17 mouse cellular contexts compared by ENCODE assay signal in the genomic region with DNA sequence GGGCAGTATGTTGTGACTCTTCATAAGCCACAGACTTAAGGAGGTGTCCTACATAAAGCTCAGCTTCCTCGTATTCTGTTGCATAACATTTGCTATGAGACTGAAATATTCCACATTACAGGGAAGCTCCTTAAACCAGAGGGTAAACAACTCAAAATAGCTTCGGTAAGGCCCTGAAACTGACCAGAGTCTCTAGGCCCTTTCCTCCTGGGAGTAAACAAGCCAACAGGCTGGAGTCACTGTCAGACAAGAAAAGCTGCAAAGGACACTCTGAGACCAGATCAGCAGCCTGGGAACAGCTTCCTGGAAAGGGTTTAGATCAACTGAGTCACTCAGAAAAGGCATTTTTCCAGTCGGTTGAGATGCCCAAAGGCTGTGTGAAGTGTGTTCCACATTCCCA. TPM values are rescaled to one million over a fixed set of nuclear protein-coding genes. Genes with fewer than 3 reads are reported as not detected.
A peak's percentile ranks its signal among the peaks of the same experiment; 100 is the strongest.
DNase-seq lines count a peak whose midpoint lies in the region; ATAC-seq and TF ChIP-seq lines count a peak whose summit lies in the region.
"Had no signal": no experiment of that assay in that cellular context is flagged by ENCODE, and none has a peak within 500 bp of the region (broad histone marks: within the 10 kb centered on the region; RNA-seq: fewer than 3 reads in every experiment).

No protein-coding gene starts in this region.

- H3K9me3 ChIP-seq in heart, embryonic 12.5 days (replicated peaks), result no peaks in the 10 kb centered on the region
- no peaks in the 10 kb centered on the region for H3K9me3 ChIP-seq in lung, embryonic 14.5 days (ENCODE audit: low read depth, low read length)
- no peaks in the 10 kb centered on the region for H3K9me3 ChIP-seq in stomach, embryonic 14.5 days (ENCODE audit: control insufficient read depth, low read depth, low read length)
- H3K9me3 ChIP-seq: embryonic facial prominence, embryonic 12.5 days; limb, embryonic 12.5 days; lung, embryonic 15.5 days had no signal

- no peaks in the 10 kb centered on the region for H3K4me1 ChIP-seq in heart, embryonic 12.5 days (replicated peaks)
- H3K4me1 ChIP-seq in lung, embryonic 14.5 days (ENCODE audit: insufficient read depth), result no peaks in the 10 kb centered on the region
- 0 out of 2 replicates have a peak, but pooled peaks cover 7% of the 10 kb centered on the region for H3K4me1 ChIP-seq in stomach, embryonic 14.5 days (ENCODE audit: control insufficient read depth, insufficient read depth, low read length)
- H3K4me1 ChIP-seq: lung, embryonic 15.5 days had no signal

- no peak overlapping the region for H3K4me3 ChIP-seq in heart, embryonic 12.5 days
- no peak overlapping the region for H3K4me3 ChIP-seq in lung, embryonic 14.5 days (ENCODE audit: low read depth, low read length)
- H3K4me3 ChIP-seq in stomach, embryonic 14.5 days (ENCODE audit: low read depth, low read length), result no peak overlapping the region
- H3K4me3 ChIP-seq: embryonic facial prominence, embryonic 12.5 days; limb, embryonic 12.5 days; lung, embryonic 15.5 days had no signal

- no peak for ATAC-seq in heart, embryonic 12.5 days (ENCODE audit: insufficient number of reproducible peaks, low FRiP score)
- ATAC-seq in lung, embryonic 14.5 days (ENCODE audit: insufficient read depth), result peak; percentile 24; the same call in 1 of the 2 replicates
- peak; percentile 30; the same call in 1 of the 2 replicates for ATAC-seq in granulocyte monocyte progenitor cell, adult 5-6 weeks (replicated peaks; ENCODE audit: poor library complexity, severe bottlenecking)
- ATAC-seq in stomach, embryonic 14.5 days (ENCODE audit: insufficient number of reproducible peaks, insufficient read depth, low FRiP score, low read depth), result peak; percentile 30; the same call in 1 of the 2 replicates
- ATAC-seq: forebrain, embryonic 14.5 days had no signal

- H3K27ac ChIP-seq in heart, embryonic 12.5 days (ENCODE audit: poor library complexity, severe bottlenecking), result no peak overlapping the region
- H3K27ac ChIP-seq in lung, embryonic 14.5 days (ENCODE audit: low read depth), result no peak overlapping the region
- peak overlapping the region; percentile 3; the same call in 1 of the 2 replicates for H3K27ac ChIP-seq in stomach, embryonic 14.5 days (ENCODE audit: low read length)
- H3K27ac ChIP-seq: embryonic facial prominence, embryonic 12.5 days; limb, embryonic 12.5 days; lung, embryonic 15.5 days had no signal

- H3K36me3 ChIP-seq in heart, embryonic 12.5 days, result no peaks in the 10 kb centered on the region
- H3K36me3 ChIP-seq in lung, embryonic 14.5 days (ENCODE audit: insufficient read depth), result no peaks in the 10 kb centered on the region
- H3K36me3 ChIP-seq in stomach, embryonic 14.5 days (ENCODE audit: control insufficient read depth, insufficient read depth, low read length), result no peaks in the 10 kb centered on the region
- H3K36me3 ChIP-seq: embryonic facial prominence, embryonic 12.5 days; limb, embryonic 12.5 days; lung, embryonic 15.5 days had no signal

- H3K9ac ChIP-seq in heart, embryonic 12.5 days, result no peak overlapping the region
- H3K9ac ChIP-seq in lung, embryonic 14.5 days, result no peak overlapping the region
- no peak overlapping the region for H3K9ac ChIP-seq in stomach, embryonic 14.5 days (replicated peaks; ENCODE audit: low read depth, low read length)
- H3K9ac ChIP-seq: embryonic facial prominence, embryonic 12.5 days; limb, embryonic 12.5 days; lung, embryonic 15.5 days had no signal

- no peaks in the 10 kb centered on the region for H3K27me3 ChIP-seq in heart, embryonic 12.5 days (replicated peaks)
- H3K27me3 ChIP-seq in lung, embryonic 14.5 days (ENCODE audit: insufficient read depth, low read length), result no peaks in the 10 kb centered on the region
- no peaks in the 10 kb centered on the region for H3K27me3 ChIP-seq in stomach, embryonic 14.5 days (ENCODE audit: control insufficient read depth, insufficient read depth, low read length)
- H3K27me3 ChIP-seq: embryonic facial prominence, embryonic 12.5 days; limb, embryonic 12.5 days; lung, embryonic 15.5 days had no signal

- no peak overlapping the region for H3K4me2 ChIP-seq in heart, embryonic 12.5 days
- no peak overlapping the region for H3K4me2 ChIP-seq in lung, embryonic 14.5 days
- H3K4me2 ChIP-seq in stomach, embryonic 14.5 days (replicated peaks; ENCODE audit: low read depth, low read length), result no peak overlapping the region
- H3K4me2 ChIP-seq: embryonic facial prominence, embryonic 12.5 days; limb, embryonic 12.5 days; lung, embryonic 15.5 days had no signal

- TF ChIP-seq CTCF in lung, embryonic 14.5 days (IDR thresholded peaks at IDR 0.05; ENCODE audit: low read depth), result no peak

- DNase-seq in heart, adult 18-20 months, result peak; percentile 41 to 69
- peak; percentile 11 for DNase-seq in lung, embryonic 14.5 days
- no peak for DNase-seq in lung, postnatal 25 days (ENCODE audit: low spot score)
- DNase-seq in c-Kit-positive CD71-positive TER-119-positive erythroid progenitor cells, embryonic 14.5 days (ENCODE audit: low spot score), result no peak
- DNase-seq in spleen, postnatal 36 days (ENCODE audit: low spot score in 2 of 2), result no peak
- DNase-seq: cerebellum, postnatal 10 days; gastrocnemius, postnatal 14 days; layer of hippocampus, postnatal 36 days; midbrain, embryonic 14.5 days; right cerebral cortex, adult 18-20 months had no signal

- 25% methylated on average over 3 of the region's 3 CpGs for WGBS in heart, embryonic 12.5 days
- 11% methylated on average over 3 of the region's 3 CpGs for WGBS in lung, embryonic 14.5 days
- 14% methylated on average over 3 of the region's 3 CpGs for WGBS in stomach, embryonic 14.5 days

RNA-seq across cellular contexts. Expression of gene Hpgd, which starts 9.4 kb away (rescaled TPM):
- 1 to 10 TPM; 5.9 to 6.8 TPM for total RNA-seq in heart, adult 18-20 months (2021)
- 21.2 and 21.6 TPM in 2 replicates for polyA plus RNA-seq in heart, embryonic 12.5 days (2016; fragmentation: Nextera tagmentation; extraction: Ambion mirVana)
- polyA plus RNA-seq in lung, embryonic 14.5 days (2014; fragmentation: Nextera tagmentation; extraction: Ambion mirVana), result 15.6 and 17.7 TPM in 2 replicates
- total RNA-seq in granulocyte monocyte progenitor cell, adult 5-6 weeks (2014; fragmentation: Nextera tagmentation), result 1.2 TPM in 1 of 2 replicates, not detected in the other
- 0.62 and 1.3 TPM in 2 replicates for total RNA-seq in granulocyte monocyte progenitor cell, adult 5-6 weeks (2017)
- polyA plus RNA-seq in stomach, embryonic 14.5 days (2014; fragmentation: Nextera tagmentation; extraction: Ambion mirVana), result 57.4 and 62.8 TPM in 2 replicates

Comparison
In these comparisons a context has a peak if more than half of its experiments do, and no peak if none do; other contexts are left out.
1. DNase-seq: peak in heart, adult 18-20 months (2 of 2) and lung, embryonic 14.5 days (single experiment); none in lung, postnatal 25 days (single experiment), c-Kit-positive CD71-positive TER-119-positive erythroid progenitor cells, embryonic 14.5 days (single experiment) and spleen, postnatal 36 days (0 of 2).